Mouse (Mus musculus) heart, embryonic 12.5 days (tissue): ENCODE results near the gene Fam32a. TPM values are rescaled to one million over a fixed set of nuclear protein-coding genes. Genes with fewer than 3 reads are reported as not detected.

Experiments
- ATAC-seq: fragments of 200-750 bp; cut with Nextera tagmentation; 2 replicates; pipeline ENCODE4 v1.8.0; 2017; ENCODE audit warnings: moderate TSS enrichment, moderate library complexity; ENCODE audit not compliant: insufficient number of reproducible peaks, low FRiP score
- H3K27ac ChIP-seq: fragments of 300-500 bp; sonication (generic); 2 replicates; pipeline ENCODE4 v1.5.1; 2016; ENCODE audit warnings: mild to moderate bottlenecking, moderate library complexity; ENCODE audit not compliant: poor library complexity, severe bottlenecking
- H3K27me3 ChIP-seq: fragments of 300-500 bp; sonication (generic); replicated peaks from 2 replicates; pipeline ENCODE4 v1.6.1; 2016; ENCODE audit warnings: mild to moderate bottlenecking, moderate library complexity
- H3K36me3 ChIP-seq: fragments of 300-500 bp; sonication (generic); 2 replicates; pipeline ENCODE4 v1.6.1; 2016; ENCODE audit warnings: mild to moderate bottlenecking, moderate library complexity
- H3K4me1 ChIP-seq: fragments of 300-500 bp; sonication (generic); replicated peaks from 2 replicates; pipeline ENCODE4 v1.6.1; 2016; ENCODE audit warnings: mild to moderate bottlenecking
- H3K4me2 ChIP-seq: fragments of 300-500 bp; sonication (generic); 2 replicates; pipeline ENCODE4 v1.6.1; 2016; ENCODE audit warnings: mild to moderate bottlenecking, moderate library complexity
- H3K4me3 ChIP-seq: fragments of 300-500 bp; sonication (generic); 2 replicates; pipeline ENCODE4 v1.5.1; 2016; ENCODE audit warnings: mild to moderate bottlenecking
- H3K9ac ChIP-seq: fragments of 300-500 bp; sonication (generic); 2 replicates; pipeline ENCODE4 v1.6.1; 2016; ENCODE audit warnings: mild to moderate bottlenecking, moderate library complexity
- H3K9me3 ChIP-seq: fragments of 300-500 bp; sonication (generic); replicated peaks from 2 replicates; pipeline ENCODE4 v1.6.1; 2016; ENCODE audit warnings: mild to moderate bottlenecking, moderate library complexity
- WGBS: fragments of 180-500 bp; shearing (Covaris S2); methylation state at CpG from one replicate; pipeline ENCODE4 v1.1.7; 2016; 5-methylcytosine and 5-hydroxymethylcytosine counted together
- polyA plus RNA-seq: library from polyadenylated mRNA; unstranded; fragments of >200 nt; fragmentation: Nextera tagmentation; extraction: Ambion mirVana; gene quantifications from 2 replicates; pipeline ENCODE4 v1.2.1, GENCODE M21; 2016

The Fam32a gene
- polyA plus RNA-seq, 1 experiment from 2014 or later = 43.9 TPM

- 39% methylated on average over 6 of the region's 7 CpGs for WGBS
- H3K4me1 ChIP-seq = peaks cover 25% of the 10 kb centered on the region
- H3K9ac ChIP-seq = no peak overlapping the region
- H3K9me3 ChIP-seq = no peaks in the 10 kb centered on the region
- no peak overlapping the region for H3K27ac ChIP-seq
- no peak overlapping the region for H3K4me2 ChIP-seq
- ATAC-seq = no peak
- no peak overlapping the region for H3K4me3 ChIP-seq
- no peaks in the 10 kb centered on the region for H3K27me3 ChIP-seq
- no peaks in the 10 kb centered on the region for H3K36me3 ChIP-seq
Observed at GRCm38 (mm10) chr8:72265342-72265741, 45.8 kb downstream of the Fam32a start.

GRCm38 (mm10) chr8:72266671-72267070, 47.1 kb downstream of the Fam32a start:
- no peak for ATAC-seq
- no peaks in the 10 kb centered on the region for H3K9me3 ChIP-seq
- H3K4me2 ChIP-seq = no peak overlapping the region

GRCm38 (mm10) chr8:72267106-72267505, 47.6 kb downstream of the Fam32a start:
- Histone ChIP-seq H3K27me3 (no peaks in the 10 kb centered on the region), H3K9ac (no peak overlapping the region), H3K27ac (no peak overlapping the region), H3K4me3 (no peak overlapping the region), H3K4me1 (peaks cover 13% of the 10 kb centered on the region), H3K9me3 (no peaks in the 10 kb centered on the region), H3K4me2 (no peak overlapping the region), H3K36me3 (no peaks in the 10 kb centered on the region)
- ATAC-seq = no peak
- 91% methylated on average over 8 of the region's 8 CpGs for WGBS

More at GRCm38 (mm10) chr8:72266671-72267070, 47.1 kb downstream of the Fam32a start:
- Histone ChIP-seq H3K4me1 (peaks cover 13% of the 10 kb centered on the region), H3K4me3 (no peak overlapping the region), H3K9ac (no peak overlapping the region), H3K27me3 (no peaks in the 10 kb centered on the region), H3K27ac (no peak overlapping the region), H3K36me3 (no peaks in the 10 kb centered on the region)

GRCm38 (mm10) chr8:72268356-72268755, 48.8 kb downstream of the Fam32a start:
- H3K9me3 ChIP-seq = 0 out of 2 replicates have a peak, but pooled peaks cover 3% of the 10 kb centered on the region
- peak overlapping the region; percentile 88 for H3K27ac ChIP-seq
- peak overlapping the region; percentile 36 for H3K4me2 ChIP-seq
- peak; percentile 88 for ATAC-seq
- 27% methylated on average over 15 of the region's 15 CpGs for WGBS
- no peaks in the 10 kb centered on the region for H3K27me3 ChIP-seq
- H3K4me3 ChIP-seq = no peak overlapping the region
- no peaks in the 10 kb centered on the region for H3K36me3 ChIP-seq
- H3K9ac ChIP-seq = peak overlapping the region; percentile 47; the same call in 1 of the 2 replicates
- peaks cover 13% of the 10 kb centered on the region for H3K4me1 ChIP-seq

- ATAC-seq = no peak
- 0 out of 2 replicates have a peak, but pooled peaks cover 3% of the 10 kb centered on the region for H3K9me3 ChIP-seq
- no peak overlapping the region for H3K27ac ChIP-seq
- H3K4me1 ChIP-seq = peaks cover 13% of the 10 kb centered on the region
- no peaks in the 10 kb centered on the region for H3K27me3 ChIP-seq
- no peaks in the 10 kb centered on the region for H3K36me3 ChIP-seq
- no peak overlapping the region for H3K4me2 ChIP-seq
- H3K4me3 ChIP-seq = no peak overlapping the region
- no peak overlapping the region for H3K9ac ChIP-seq
- whole genome bisulfite sequencing = 85% methylated on average over 12 of the region's 12 CpGs
Observed at GRCm38 (mm10) chr8:72270606-72271005, 51.1 kb downstream of the Fam32a start.

- ATAC-seq = no peak
- H3K36me3 ChIP-seq = no peaks in the 10 kb centered on the region
- H3K9ac ChIP-seq = no peak overlapping the region
- 0 out of 2 replicates have a peak, but pooled peaks cover 3% of the 10 kb centered on the region for H3K9me3 ChIP-seq
- H3K4me1 ChIP-seq = peaks cover 13% of the 10 kb centered on the region
- WGBS = 52% methylated on average over 11 of the region's 11 CpGs
- H3K4me2 ChIP-seq = no peak overlapping the region
- no peak overlapping the region for H3K27ac ChIP-seq
- H3K4me3 ChIP-seq = no peak overlapping the region
- no peaks in the 10 kb centered on the region for H3K27me3 ChIP-seq
Observed at GRCm38 (mm10) chr8:72271051-72271660, 51.6 kb downstream of the Fam32a start.

GRCm38 (mm10) chr8:72271691-72272090, 52.2 kb downstream of the Fam32a start:
- peaks cover 13% of the 10 kb centered on the region for H3K4me1 ChIP-seq
- WGBS = 69% methylated on average over 3 of the region's 3 CpGs
- no peaks in the 10 kb centered on the region for H3K36me3 ChIP-seq
- no peaks in the 10 kb centered on the region for H3K27me3 ChIP-seq
- H3K4me3 ChIP-seq = no peak overlapping the region
- no peak overlapping the region for H3K27ac ChIP-seq
- H3K9me3 ChIP-seq = 0 out of 2 replicates have a peak, but pooled peaks cover 3% of the 10 kb centered on the region
- no peak overlapping the region for H3K4me2 ChIP-seq
- no peak for ATAC-seq
- H3K9ac ChIP-seq = no peak overlapping the region

GRCm38 (mm10) chr8:72272361-72272760, 52.8 kb downstream of the Fam32a start:
- no peak for ATAC-seq
- no peak overlapping the region for H3K4me2 ChIP-seq
- H3K27ac ChIP-seq = no peak overlapping the region
- 23% methylated on average over 3 of the region's 3 CpGs for WGBS
- H3K36me3 ChIP-seq = no peaks in the 10 kb centered on the region
- 0 out of 2 replicates have a peak, but pooled peaks cover 3% of the 10 kb centered on the region for H3K9me3 ChIP-seq
- H3K27me3 ChIP-seq = no peaks in the 10 kb centered on the region
- no peak overlapping the region for H3K9ac ChIP-seq
- peaks cover 18% of the 10 kb centered on the region for H3K4me1 ChIP-seq
- no peak overlapping the region for H3K4me3 ChIP-seq

- WGBS = 62% methylated on average over 1 of the region's 1 CpGs
- 0 out of 2 replicates have a peak, but pooled peaks cover 3% of the 10 kb centered on the region for H3K9me3 ChIP-seq
- no peak overlapping the region for H3K4me3 ChIP-seq
- H3K27me3 ChIP-seq = no peaks in the 10 kb centered on the region
- H3K27ac ChIP-seq = no peak overlapping the region
- peaks cover 18% of the 10 kb centered on the region for H3K4me1 ChIP-seq
- ATAC-seq = no peak
- H3K9ac ChIP-seq = no peak overlapping the region
- H3K36me3 ChIP-seq = no peaks in the 10 kb centered on the region
- H3K4me2 ChIP-seq = no peak overlapping the region
Observed at GRCm38 (mm10) chr8:72273111-72273770, 53.7 kb downstream of the Fam32a start.

GRCm38 (mm10) chr8:72273807-72274206, 54.3 kb downstream of the Fam32a start:
- Histone ChIP-seq H3K9me3 (0 out of 2 replicates have a peak, but pooled peaks cover 3% of the 10 kb centered on the region), H3K4me3 (no peak overlapping the region), H3K27me3 (no peaks in the 10 kb centered on the region), H3K4me1 (peaks cover 12% of the 10 kb centered on the region; the same call in 1 of the 2 replicates), H3K4me2 (no peak overlapping the region), H3K27ac (no peak overlapping the region), H3K9ac (no peak overlapping the region), H3K36me3 (no peaks in the 10 kb centered on the region)
- ATAC-seq = no peak
- WGBS = 68% methylated on average over 5 of the region's 5 CpGs
